Mouse (Mus musculus) limb, embryonic 12.5 days (tissue): Measurements from ENCODE around the gene Zcchc18. TPM values are rescaled to one million over a fixed set of nuclear protein-coding genes. Genes with fewer than 3 reads are reported as not detected.

Experiments used
- ATAC-seq: fragments of 200-750 bp; cut with Nextera tagmentation; 2 replicates; pipeline ENCODE4 v1.8.0; 2017; ENCODE audit warnings: low read depth, moderate TSS enrichment; ENCODE audit not compliant: insufficient number of reproducible peaks, insufficient read depth, low FRiP score, low TSS enrichment
- H3K27ac ChIP-seq: fragments of 300-500 bp; sonication (generic); 2 replicates; pipeline ENCODE4 v1.5.1; 2016; ENCODE audit warnings: mild to moderate bottlenecking, moderate library complexity
- H3K27me3 ChIP-seq: fragments of 300-500 bp; sonication (generic); 2 replicates; pipeline ENCODE4 v1.6.1; 2016; ENCODE audit warnings: mild to moderate bottlenecking, moderate library complexity
- H3K36me3 ChIP-seq: fragments of 300-500 bp; sonication (generic); 2 replicates; pipeline ENCODE4 v1.6.1; 2016; ENCODE audit warnings: mild to moderate bottlenecking, moderate library complexity
- H3K4me1 ChIP-seq: fragments of 300-500 bp; sonication (generic); replicated peaks from 2 replicates; pipeline ENCODE4 v1.6.1; 2016
- H3K4me2 ChIP-seq: fragments of 300-500 bp; sonication (generic); 2 replicates; pipeline ENCODE4 v1.6.1; 2016; ENCODE audit warnings: mild to moderate bottlenecking, moderate library complexity
- H3K4me3 ChIP-seq: fragments of 300-500 bp; sonication (generic); replicated peaks from 2 replicates; pipeline ENCODE4 v1.5.1; 2016; ENCODE audit warnings: mild to moderate bottlenecking
- H3K9ac ChIP-seq: fragments of 300-500 bp; sonication (generic); replicated peaks from 2 replicates; pipeline ENCODE4 v1.6.1; 2016; ENCODE audit warnings: mild to moderate bottlenecking, moderate library complexity
- H3K9me3 ChIP-seq: fragments of 300-500 bp; sonication (generic); 2 replicates; pipeline ENCODE4 v1.6.1; 2016; ENCODE audit warnings: mild to moderate bottlenecking, moderate library complexity
- WGBS: fragments of 180-500 bp; shearing (Covaris S2); methylation state at CpG from one replicate; pipeline ENCODE4 v1.1.7; 2016; 5-methylcytosine and 5-hydroxymethylcytosine counted together
- polyA plus RNA-seq: library from polyadenylated mRNA; unstranded; fragments of >200 nt; fragmentation: Nextera tagmentation; extraction: Ambion mirVana; gene quantifications from 2 replicates; pipeline ENCODE4 v1.2.1, GENCODE M21; 2016

The Zcchc18 gene
- polyA plus RNA-seq, 1 experiment from 2014 or later = 42.2 TPM

- Histone ChIP-seq H3K4me1 (no peaks in the 10 kb centered on the region), H3K27ac (no peak overlapping the region), H3K4me2 (no peak overlapping the region), H3K9me3 (no peaks in the 10 kb centered on the region), H3K27me3 (peaks cover 43% of the 10 kb centered on the region), H3K9ac (no peak overlapping the region), H3K4me3 (no peak overlapping the region), H3K36me3 (no peaks in the 10 kb centered on the region; the same call in 1 of the 2 replicates)
- WGBS = 90% methylated on average over 2 of the region's 2 CpGs
- no peak for ATAC-seq
Measured at GRCm38 (mm10) chrX:136996256-136996655, 3.3 kb downstream of the Zcchc18 start.

GRCm38 (mm10) chrX:137015099-137015709, 22.2 kb downstream of the Zcchc18 start:
- no peak for ATAC-seq
- WGBS = 51% methylated on average over 6 of the region's 6 CpGs
- Histone ChIP-seq H3K9me3 (no peaks in the 10 kb centered on the region), H3K36me3 (peaks cover 3% of the 10 kb centered on the region; the same call in 1 of the 2 replicates), H3K9ac (no peak overlapping the region), H3K27ac (no peak overlapping the region), H3K4me2 (no peak overlapping the region), H3K4me3 (no peak overlapping the region), H3K27me3 (no peaks in the 10 kb centered on the region), H3K4me1 (no peaks in the 10 kb centered on the region)

GRCm38 (mm10) chrX:137017668-137018067, 24.7 kb downstream of the Zcchc18 start:
- no peak for ATAC-seq
- H3K27me3 ChIP-seq = no peaks in the 10 kb centered on the region
- H3K9me3 ChIP-seq = no peaks in the 10 kb centered on the region
- no peak overlapping the region for H3K4me3 ChIP-seq
- no peak overlapping the region for H3K9ac ChIP-seq
- WGBS = 31% methylated on average over 1 of the region's 1 CpGs
- no peak overlapping the region for H3K27ac ChIP-seq
- H3K36me3 ChIP-seq = no peaks in the 10 kb centered on the region
- no peaks in the 10 kb centered on the region for H3K4me1 ChIP-seq
- no peak overlapping the region for H3K4me2 ChIP-seq

GRCm38 (mm10) chrX:137019310-137019709, 26.4 kb downstream of the Zcchc18 start:
- Histone ChIP-seq H3K4me1 (no peaks in the 10 kb centered on the region), H3K9ac (no peak overlapping the region), H3K36me3 (no peaks in the 10 kb centered on the region), H3K27me3 (no peaks in the 10 kb centered on the region), H3K4me2 (no peak overlapping the region), H3K9me3 (no peaks in the 10 kb centered on the region), H3K27ac (no peak overlapping the region), H3K4me3 (no peak overlapping the region)
- 15% methylated on average over 1 of the region's 1 CpGs for whole genome bisulfite sequencing
- no peak for ATAC-seq

GRCm38 (mm10) chrX:137030916-137031315, 38.0 kb downstream of the Zcchc18 start:
- Histone ChIP-seq H3K4me2 (no peak overlapping the region), H3K27ac (no peak overlapping the region), H3K4me1 (no peaks in the 10 kb centered on the region), H3K27me3 (peaks cover 10% of the 10 kb centered on the region; the same call in 1 of the 2 replicates), H3K36me3 (no peaks in the 10 kb centered on the region; the same call in 1 of the 2 replicates), H3K9me3 (no peaks in the 10 kb centered on the region), H3K4me3 (no peak overlapping the region), H3K9ac (no peak overlapping the region)
- no peak for ATAC-seq
- 93% methylated on average over 8 of the region's 8 CpGs for WGBS

- WGBS = 86% methylated on average over 5 of the region's 5 CpGs
Measured at GRCm38 (mm10) chrX:137031726-137032125, 38.8 kb downstream of the Zcchc18 start.

GRCm38 (mm10) chrX:137034322-137034721, 41.4 kb downstream of the Zcchc18 start:
- Histone ChIP-seq H3K36me3 (no peaks in the 10 kb centered on the region; the same call in 1 of the 2 replicates), H3K4me1 (no peaks in the 10 kb centered on the region; the same call in 1 of the 2 replicates), H3K9ac (no peak overlapping the region), H3K27me3 (peaks cover 3% of the 10 kb centered on the region; the same call in 1 of the 2 replicates), H3K4me3 (no peak overlapping the region), H3K27ac (no peak overlapping the region), H3K4me2 (no peak overlapping the region), H3K9me3 (no peaks in the 10 kb centered on the region)
- ATAC-seq = no peak
- WGBS = 61% methylated on average over 4 of the region's 4 CpGs

More at GRCm38 (mm10) chrX:137031726-137032125, 38.8 kb downstream of the Zcchc18 start:
- Histone ChIP-seq H3K9ac (no peak overlapping the region), H3K27me3 (peaks cover 10% of the 10 kb centered on the region; the same call in 1 of the 2 replicates), H3K36me3 (no peaks in the 10 kb centered on the region; the same call in 1 of the 2 replicates), H3K4me2 (no peak overlapping the region), H3K4me3 (no peak overlapping the region), H3K4me1 (no peaks in the 10 kb centered on the region), H3K27ac (no peak overlapping the region), H3K9me3 (no peaks in the 10 kb centered on the region)
- no peak for ATAC-seq

GRCm38 (mm10) chrX:137037470-137037999, 44.6 kb downstream of the Zcchc18 start:
- Histone ChIP-seq H3K27ac (no peak overlapping the region), H3K9me3 (no peaks in the 10 kb centered on the region), H3K4me1 (no peaks in the 10 kb centered on the region; the same call in 1 of the 2 replicates), H3K36me3 (no peaks in the 10 kb centered on the region), H3K4me2 (peak overlapping the region; percentile 61), H3K27me3 (no peaks in the 10 kb centered on the region; the same call in 1 of the 2 replicates), H3K9ac (peak overlapping the region; percentile 45), H3K4me3 (peak overlapping the region; percentile 50)
- no peak for ATAC-seq
- 18% methylated on average over 12 of the region's 12 CpGs for WGBS

- Histone ChIP-seq H3K4me1 (no peaks in the 10 kb centered on the region; the same call in 1 of the 2 replicates), H3K4me3 (peak within 1 kb of the TSS; percentile 50), H3K27me3 (no peaks in the 10 kb centered on the region; the same call in 1 of the 2 replicates), H3K36me3 (no peaks in the 10 kb centered on the region), H3K9me3 (no peaks in the 10 kb centered on the region), H3K4me2 (peak within 1 kb of the TSS; percentile 61), H3K27ac (peak within 1 kb of the TSS; percentile 69), H3K9ac (peak within 1 kb of the TSS; percentile 45)
- 20% methylated on average over 31 of the region's 31 CpGs for WGBS
- ATAC-seq = peak; percentile 90
Measured at GRCm38 (mm10) chrX:137038000-137038483, 45.1 kb downstream of the Zcchc18 start, which contains the start of gene Slc25a53. TSS of gene Slc25a53 (minus strand) at chrX:137038302.

GRCm38 (mm10) chrX:137038502-137038901, 45.5 kb downstream of the Zcchc18 start:
- WGBS = 36% methylated on average over 7 of the region's 7 CpGs
- no peaks in the 10 kb centered on the region for H3K9me3 ChIP-seq
- H3K27me3 ChIP-seq = no peaks in the 10 kb centered on the region; the same call in 1 of the 2 replicates
- H3K27ac ChIP-seq = no peak overlapping the region
- H3K4me3 ChIP-seq = peak overlapping the region; percentile 50
- peak overlapping the region; percentile 42 for H3K4me2 ChIP-seq
- no peak overlapping the region for H3K9ac ChIP-seq
- ATAC-seq = no peak; the same call in 1 of the 2 replicates
- no peaks in the 10 kb centered on the region; the same call in 1 of the 2 replicates for H3K4me1 ChIP-seq
- H3K36me3 ChIP-seq = no peaks in the 10 kb centered on the region
